Mouse (Mus musculus) bone marrow, adult 2 months (tissue): ENCODE data around the gene Clk2. TPM values are rescaled to one million over a fixed set of nuclear protein-coding genes. Genes with fewer than 3 reads are reported as not detected.
"Not testable (repeated sequence)": the region's sequence is repeated elsewhere in the genome, so short reads cannot be mapped to it uniquely, and the experiment has no call there.

Source experiments
- H3K27ac ChIP-seq: fragments of 200-500 bp; 2 replicates; pipeline ENCODE4 v1.5.1; 2012; ENCODE audit warnings: low read depth, mild to moderate bottlenecking, control low read depth, inconsistent platforms, low read length; ENCODE audit not compliant: control insufficient read depth, poor library complexity, insufficient read depth
- H3K4me1 ChIP-seq: fragments of 200-500 bp; 2 replicates; pipeline ENCODE4 v1.6.1; 2011; ENCODE audit warnings: low read length; ENCODE audit not compliant: control insufficient read depth, insufficient read depth
- H3K4me3 ChIP-seq: fragments of 200-500 bp; replicated peaks from 2 replicates; pipeline ENCODE3; 2011; ENCODE audit warnings: mild to moderate bottlenecking, low read depth, low read length, control low read depth; ENCODE audit not compliant: control insufficient read depth
- CTCF ChIP-seq: fragments of 200-500 bp; IDR thresholded peaks from 2 replicates; pipeline ENCODE4 v1.5.1; 2011; ENCODE audit warnings: low read length, control low read depth; ENCODE audit not compliant: control insufficient read depth, insufficient read depth
- POLR2A ChIP-seq: fragments of 200-500 bp; IDR thresholded peaks from 2 replicates; pipeline ENCODE4 v1.6.1; 2011; ENCODE audit warnings: low read depth, mild to moderate bottlenecking, control low read depth, low read length, borderline replicate concordance; ENCODE audit not compliant: control insufficient read depth
- WGBS: fragments of 180-500 bp; shearing (Covaris S2); methylation state at CpG from one replicate; pipeline ENCODE4 v1.1.7; 2018; 5-methylcytosine and 5-hydroxymethylcytosine counted together
- polyA plus RNA-seq: library from polyadenylated mRNA; stranded (reverse); fragments of >200 nt; gene quantifications from 2 replicates; pipeline ENCODE4 v1.2.4, GENCODE M21; 2011; ENCODE audit warnings: low replicate concordance; ENCODE audit not compliant: missing spikeins, insufficient read depth, insufficient read length

The Clk2 gene
- polyA plus RNA-seq, 1 experiment: 90.9 TPM

GRCm38 (mm10) chr3:89214681-89215411, 50.3 kb downstream of the Clk2 start, which contains the start of gene Thbs3:
TSS of gene Thbs3 (plus strand) at chr3:89215180.
- 7% methylated on average over 19 of the region's 19 CpGs for WGBS
- TF ChIP-seq POLR2A (no peak), CTCF (no peak)
- Histone ChIP-seq H3K4me3 (peak within 1 kb of the TSS; percentile 80), H3K4me1 (peaks cover 2% of the 10 kb centered on the region; the same call in 1 of the 2 replicates), H3K27ac (peak within 1 kb of the TSS; percentile 52)

- under 1% methylated on average over 6 of the region's 6 CpGs for WGBS
- Histone ChIP-seq H3K27ac (no peak overlapping the region), H3K4me1 (peaks cover 2% of the 10 kb centered on the region; the same call in 1 of the 2 replicates), H3K4me3 (no peak overlapping the region)
- TF ChIP-seq POLR2A: no peak
- peak; percentile 91 for TF ChIP-seq CTCF
Measured at GRCm38 (mm10) chr3:89215853-89216252, 51.3 kb downstream of the Clk2 start.

GRCm38 (mm10) chr3:89216407-89216806, 51.8 kb downstream of the Clk2 start:
- not testable (repeated sequence) for H3K27ac ChIP-seq, H3K4me3 ChIP-seq, H3K4me1 ChIP-seq
- 72% methylated on average over 7 of the region's 7 CpGs for whole genome bisulfite sequencing

GRCm38 (mm10) chr3:89218271-89218670, 53.7 kb downstream of the Clk2 start:
- Histone ChIP-seq H3K4me3 (no peak overlapping the region), H3K27ac (no peak overlapping the region), H3K4me1 (peaks cover 2% of the 10 kb centered on the region; the same call in 1 of the 2 replicates)
- TF ChIP-seq POLR2A (no peak), CTCF (no peak)
- 90% methylated on average over 1 of the region's 1 CpGs for WGBS

GRCm38 (mm10) chr3:89219546-89219945, 55.0 kb downstream of the Clk2 start:
- Histone ChIP-seq H3K4me1 (peaks cover 2% of the 10 kb centered on the region; the same call in 1 of the 2 replicates), H3K27ac (no peak overlapping the region), H3K4me3 (no peak overlapping the region)
- TF ChIP-seq CTCF: no peak
- no peak for TF ChIP-seq POLR2A
- 50% methylated on average over 8 of the region's 8 CpGs for WGBS

GRCm38 (mm10) chr3:89221167-89221566, 56.6 kb downstream of the Clk2 start:
- TF ChIP-seq CTCF (no peak), POLR2A (no peak)
- no peak overlapping the region for H3K27ac ChIP-seq
- 86% methylated on average over 5 of the region's 5 CpGs for WGBS
- no peaks in the 10 kb centered on the region for H3K4me1 ChIP-seq
- no peak overlapping the region for H3K4me3 ChIP-seq

- Histone ChIP-seq H3K4me3 (no peak overlapping the region), H3K27ac (no peak overlapping the region), H3K4me1 (no peaks in the 10 kb centered on the region)
- TF ChIP-seq POLR2A (no peak), CTCF (no peak)
- WGBS: 75% methylated on average over 11 of the region's 11 CpGs
Measured at GRCm38 (mm10) chr3:89224796-89225195, 60.2 kb downstream of the Clk2 start.

- 82% methylated on average over 12 of the region's 12 CpGs for WGBS
- Histone ChIP-seq H3K4me1 (no peaks in the 10 kb centered on the region), H3K27ac (no peak overlapping the region), H3K4me3 (no peak overlapping the region)
- TF ChIP-seq CTCF (no peak), POLR2A (no peak)
Measured at GRCm38 (mm10) chr3:89225321-89225815, 60.8 kb downstream of the Clk2 start.

- WGBS: 52% methylated on average over 4 of the region's 4 CpGs
- TF ChIP-seq POLR2A (no peak), CTCF (no peak)
- Histone ChIP-seq H3K27ac (no peak overlapping the region), H3K4me3 (no peak overlapping the region), H3K4me1 (no peaks in the 10 kb centered on the region)
Measured at GRCm38 (mm10) chr3:89225918-89226317, 61.3 kb downstream of the Clk2 start.

- 86% methylated on average over 11 of the region's 11 CpGs for WGBS
- no peaks in the 10 kb centered on the region for H3K4me1 ChIP-seq
- no peak for TF ChIP-seq POLR2A
- no peak for TF ChIP-seq CTCF
Measured at GRCm38 (mm10) chr3:89226361-89226760, 61.8 kb downstream of the Clk2 start.

More at GRCm38 (mm10) chr3:89226361-89226760, 61.8 kb downstream of the Clk2 start:
- no peak overlapping the region for H3K4me3 ChIP-seq
- H3K27ac ChIP-seq: no peak overlapping the region

Other genes with a start within 250 kb of the Clk2 start
- gene Ash1l, start 214.2 kb upstream of the Clk2 start, polyA plus RNA-seq: 9.8 and 18.8 TPM in 2 replicates
- 97.2 and 175 TPM in 2 replicates for gene Dap3, start 213.6 kb upstream of the Clk2 start, polyA plus RNA-seq
- gene Rusc1, start 71.5 kb upstream of the Clk2 start, polyA plus RNA-seq: 14.5 and 17.1 TPM in 2 replicates
- gene Gm43738, start 63.7 kb upstream of the Clk2 start, polyA plus RNA-seq: not detected in 2 replicates
- gene Fdps, start 62.8 kb upstream of the Clk2 start, polyA plus RNA-seq: 21.7 and 30.3 TPM in 2 replicates
- gene Pklr, start 28.7 kb upstream of the Clk2 start, polyA plus RNA-seq: 14.3 and 16.0 TPM in 2 replicates
- 1.6 TPM in 1 of 2 replicates, not detected in the other for gene Hcn3, start 4.6 kb upstream of the Clk2 start, polyA plus RNA-seq
- gene Scamp3, start 12.7 kb downstream of the Clk2 start, polyA plus RNA-seq: 25.7 and 54.2 TPM in 2 replicates
- gene Fam189b, start 18.3 kb downstream of the Clk2 start, polyA plus RNA-seq: 4.1 and 9.8 TPM in 2 replicates
- 27.7 and 71.7 TPM in 2 replicates for gene Gba, start 38.1 kb downstream of the Clk2 start, polyA plus RNA-seq
- 2.9 TPM in 1 of 2 replicates, not detected in the other for gene Thbs3, start 50.4 kb downstream of the Clk2 start, polyA plus RNA-seq
- gene Mtx1, start 62.3 kb downstream of the Clk2 start, polyA plus RNA-seq: 33.9 and 66.4 TPM in 2 replicates
- gene Muc1, start 64.3 kb downstream of the Clk2 start, polyA plus RNA-seq: 0.67 TPM in 1 of 2 replicates, not detected in the other
- 47.8 and 69.5 TPM in 2 replicates for gene Krtcap2, start 81.2 kb downstream of the Clk2 start, polyA plus RNA-seq
- 0.59 and 1.6 TPM in 2 replicates for gene Trim46, start 81.5 kb downstream of the Clk2 start, polyA plus RNA-seq
- gene Dpm3, start 94.6 kb downstream of the Clk2 start, polyA plus RNA-seq: 30.7 and 39.3 TPM in 2 replicates
- 64.0 and 83.0 TPM in 2 replicates for gene Slc50a1, start 105.8 kb downstream of the Clk2 start, polyA plus RNA-seq
- 0.99 and 2.0 TPM in 2 replicates for gene Efna1, start 116.3 kb downstream of the Clk2 start, polyA plus RNA-seq
- gene Efna3, start 158.2 kb downstream of the Clk2 start, polyA plus RNA-seq: 2.7 TPM in 1 of 2 replicates, not detected in the other
- gene Efna4, start 173.2 kb downstream of the Clk2 start, polyA plus RNA-seq: not detected in 2 replicates
- 112 and 187 TPM in 2 replicates for gene Adam15, start 185.2 kb downstream of the Clk2 start, polyA plus RNA-seq
- 0.56 TPM in 1 of 2 replicates, not detected in the other for gene Dcst2, start 197.2 kb downstream of the Clk2 start, polyA plus RNA-seq
- gene Dcst1, start 200.5 kb downstream of the Clk2 start, polyA plus RNA-seq: 1.3 TPM in 1 of 2 replicates, not detected in the other
- 20.8 and 40.2 TPM in 2 replicates for gene Zbtb7b, start 230.0 kb downstream of the Clk2 start, polyA plus RNA-seq
- 0.92 TPM in 1 of 2 replicates, not detected in the other for gene Lenep, start 238.0 kb downstream of the Clk2 start, polyA plus RNA-seq
- gene Flad1, start 247.1 kb downstream of the Clk2 start, polyA plus RNA-seq: 9.7 and 17.6 TPM in 2 replicates